Mouse (Mus musculus) intestine, postnatal 0 days (tissue): ENCODE data around the gene Cdk6. TPM values are rescaled to one million over a fixed set of nuclear protein-coding genes. Genes with fewer than 3 reads are reported as not detected.
A peak's percentile ranks its signal among the peaks of the same experiment; 100 is the strongest.
"Not testable (repeated sequence)": the region's sequence is repeated elsewhere in the genome, so short reads cannot be mapped to it uniquely, and the experiment has no call there.

Experiments used
- ATAC-seq: fragments of 200-750 bp; cut with Nextera tagmentation; 2 replicates; pipeline ENCODE4 v1.8.0; 2017; ENCODE audit warnings: mild to moderate bottlenecking, moderate TSS enrichment, moderate library complexity
- H3K27ac ChIP-seq: fragments of 300-500 bp; sonication (generic); 2 replicates; pipeline ENCODE4 v1.5.1; 2014; ENCODE audit warnings: mild to moderate bottlenecking, low read depth, low read length, moderate library complexity
- H3K27me3 ChIP-seq: fragments of 300-500 bp; sonication (generic); replicated peaks from 2 replicates; pipeline ENCODE4 v1.6.1; 2014; ENCODE audit warnings: low read length, mixed read lengths; ENCODE audit not compliant: control insufficient read depth, insufficient read depth
- H3K36me3 ChIP-seq: fragments of 300-500 bp; sonication (generic); 2 replicates; pipeline ENCODE4 v1.6.1; 2014; ENCODE audit warnings: mild to moderate bottlenecking, moderate library complexity; ENCODE audit not compliant: control insufficient read depth, insufficient read depth
- H3K4me1 ChIP-seq: fragments of 300-500 bp; sonication (generic); replicated peaks from 2 replicates; pipeline ENCODE4 v1.6.1; 2014; ENCODE audit warnings: antibody characterized with exemption, low read length, mixed read lengths; ENCODE audit not compliant: control insufficient read depth, insufficient read depth
- H3K4me2 ChIP-seq: fragments of 300-500 bp; sonication (generic); replicated peaks from 2 replicates; pipeline ENCODE4 v1.6.1; 2014; ENCODE audit warnings: low read depth, mild to moderate bottlenecking, moderate library complexity
- H3K4me3 ChIP-seq: fragments of 300-500 bp; sonication (generic); 2 replicates; pipeline ENCODE4 v1.5.1; 2014; ENCODE audit warnings: low read depth, low read length
- H3K9ac ChIP-seq: fragments of 300-500 bp; sonication (generic); 2 replicates; pipeline ENCODE4 v1.6.1; 2014; ENCODE audit warnings: mild to moderate bottlenecking, low read depth, low read length
- H3K9me3 ChIP-seq: fragments of 300-500 bp; sonication (generic); 2 replicates; pipeline ENCODE4 v1.6.1; 2016; ENCODE audit warnings: mixed run types; ENCODE audit not compliant: control insufficient read depth
- CTCF ChIP-seq: sonication (generic); IDR thresholded peaks from 2 replicates; pipeline ENCODE4 v1.5.1; 2016; ENCODE audit warnings: low read depth, mild to moderate bottlenecking, control low read depth, antibody characterized with exemption, moderate library complexity
- WGBS: fragments of 180-500 bp; shearing (Covaris S2); extraction: QIAGEN DNeasy Blood & Tissue Kit; methylation state at CpG from one replicate; pipeline ENCODE4 v1.1.7; 2014; 5-methylcytosine and 5-hydroxymethylcytosine counted together
- polyA plus RNA-seq: library from polyadenylated mRNA; unstranded; fragments of >200 nt; fragmentation: Nextera tagmentation; extraction: Ambion mirVana; gene quantifications from 2 replicates; pipeline ENCODE4 v1.2.1, GENCODE M21; 2015

Cdk6 gene
- polyA plus RNA-seq, 1 experiment from 2014 or later = 13.2 TPM

GRCm38 (mm10) chr5:3520493-3521359 is 179.4 kb downstream of the Cdk6 start:
- no peak for TF ChIP-seq CTCF
- WGBS = 83% methylated on average over 18 of the region's 18 CpGs
- Histone ChIP-seq H3K4me1 (no peaks in the 10 kb centered on the region), H3K27ac (no peak overlapping the region), H3K36me3 (peaks cover 21% of the 10 kb centered on the region), H3K4me2 (no peak overlapping the region), H3K4me3 (no peak overlapping the region), H3K27me3 (no peaks in the 10 kb centered on the region), H3K9ac (no peak overlapping the region), H3K9me3 (no peaks in the 10 kb centered on the region)
- no peak for ATAC-seq

DNA sequence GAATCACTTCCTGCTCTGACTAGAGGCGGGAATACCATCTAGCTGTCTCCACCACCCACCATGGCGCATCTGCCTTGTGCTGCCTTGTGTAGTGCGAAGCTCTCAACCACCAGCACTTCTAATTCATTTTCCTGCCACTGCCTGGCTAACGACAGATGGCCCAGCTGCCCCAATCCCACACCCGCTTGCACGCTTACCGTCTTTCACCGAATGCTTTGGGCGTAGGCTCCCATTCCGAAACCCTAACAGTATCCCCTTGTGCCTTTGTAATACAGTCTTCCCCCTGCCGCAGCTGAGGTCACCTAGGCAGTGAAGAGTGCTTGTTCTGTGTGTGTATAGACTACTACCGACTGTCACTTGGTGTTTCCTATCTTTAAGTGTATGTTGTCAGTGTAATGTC is 180.5 kb downstream of the Cdk6 start:
- H3K27ac ChIP-seq = no peak overlapping the region

DNA sequence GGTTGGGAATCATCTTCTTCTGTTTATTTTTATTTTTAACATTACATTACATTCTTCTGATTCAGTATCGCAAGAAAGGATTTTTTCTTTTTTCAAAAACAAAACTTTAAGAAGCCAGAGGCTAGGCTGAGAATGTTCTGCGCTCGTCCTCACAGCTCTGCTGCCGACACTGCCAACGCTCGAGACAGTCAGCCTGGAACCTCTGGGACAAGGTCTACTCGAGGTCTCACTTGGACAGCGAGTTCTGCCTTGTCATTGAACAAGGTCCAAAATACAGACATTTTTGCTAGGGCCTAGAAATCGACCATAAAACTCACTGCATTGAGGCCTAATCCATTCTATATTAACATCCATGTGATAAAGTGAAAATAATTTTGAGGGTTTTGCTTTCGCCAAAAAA is 181.5 kb downstream of the Cdk6 start:
- no peak overlapping the region for H3K27ac ChIP-seq
- H3K9ac ChIP-seq = no peak overlapping the region
- H3K4me2 ChIP-seq = no peak overlapping the region
- no peaks in the 10 kb centered on the region for H3K9me3 ChIP-seq
- H3K4me3 ChIP-seq = no peak overlapping the region
- TF ChIP-seq CTCF = no peak
- no peak for ATAC-seq
- 92% methylated on average over 10 of the region's 10 CpGs for WGBS
- no peaks in the 10 kb centered on the region for H3K4me1 ChIP-seq
- H3K27me3 ChIP-seq = no peaks in the 10 kb centered on the region
- peaks cover 21% of the 10 kb centered on the region for H3K36me3 ChIP-seq

More for the DNA sequence above, 180.5 kb downstream of the Cdk6 start:
- Histone ChIP-seq H3K4me3 (no peak overlapping the region), H3K9me3 (no peaks in the 10 kb centered on the region), H3K27me3 (no peaks in the 10 kb centered on the region), H3K9ac (no peak overlapping the region), H3K36me3 (peaks cover 21% of the 10 kb centered on the region), H3K4me1 (no peaks in the 10 kb centered on the region), H3K4me2 (no peak overlapping the region)
- 94% methylated on average over 12 of the region's 12 CpGs for WGBS
- no peak for ATAC-seq
- no peak for TF ChIP-seq CTCF

GRCm38 (mm10) chr5:3527041-3527691 is 185.9 kb downstream of the Cdk6 start:
- Histone ChIP-seq H3K9me3 (no peaks in the 10 kb centered on the region), H3K36me3 (peaks cover 13% of the 10 kb centered on the region; the same call in 1 of the 2 replicates), H3K27ac (no peak overlapping the region), H3K4me3 (no peak overlapping the region), H3K27me3 (no peaks in the 10 kb centered on the region), H3K4me1 (no peaks in the 10 kb centered on the region), H3K4me2 (no peak overlapping the region), H3K9ac (no peak overlapping the region)
- WGBS = 47% methylated on average over 5 of the region's 5 CpGs
- TF ChIP-seq CTCF = no peak
- ATAC-seq = peak; percentile 53; the same call in 1 of the 2 replicates

- ATAC-seq = no peak
- Histone ChIP-seq H3K4me1 (no peaks in the 10 kb centered on the region), H3K27me3 (no peaks in the 10 kb centered on the region), H3K9me3 (no peaks in the 10 kb centered on the region), H3K4me2 (no peak overlapping the region), H3K36me3 (0 out of 2 replicates have a peak, but pooled peaks cover 2% of the 10 kb centered on the region), H3K9ac (no peak overlapping the region), H3K4me3 (no peak overlapping the region), H3K27ac (no peak overlapping the region)
- 81% methylated on average over 10 of the region's 10 CpGs for WGBS
- no peak for TF ChIP-seq CTCF
Observed at GRCm38 (mm10) chr5:3529585-3530189, 188.4 kb downstream of the Cdk6 start.

DNA sequence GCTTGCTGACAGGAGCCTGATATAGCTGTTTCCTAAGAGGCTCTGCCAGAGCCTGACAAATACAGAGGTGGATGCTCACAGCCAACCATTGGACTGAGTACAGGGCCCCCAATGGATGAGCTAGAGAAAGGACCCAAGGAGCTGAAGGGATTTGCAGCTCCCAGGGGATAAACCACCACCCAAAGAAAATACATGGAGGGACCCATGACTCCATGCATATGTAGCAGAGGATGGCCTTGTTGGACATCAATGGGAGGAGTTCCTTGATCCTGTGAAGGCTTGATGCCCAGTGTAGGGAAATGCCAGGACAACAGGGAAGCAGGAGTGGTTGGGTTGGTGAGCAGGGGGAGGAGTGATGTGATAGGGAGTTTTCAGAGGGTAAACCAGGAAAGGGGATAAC is 190.8 kb downstream of the Cdk6 start:
- not testable (repeated sequence) for H3K4me3 ChIP-seq, H3K27me3 ChIP-seq, H3K4me2 ChIP-seq, H3K9ac ChIP-seq, H3K27ac ChIP-seq, H3K36me3 ChIP-seq, H3K9me3 ChIP-seq, H3K4me1 ChIP-seq, ATAC-seq
